Mouse (Mus musculus) lung, postnatal 0 days (tissue): ENCODE measurements at regions not wholly inside any gene's neighbourhood (a gene's known extent, or its start where the extent isn't known, plus 50 kb on each side); places are given as distances from the start of the nearest gene placed in this dataset.

Experiments used
- ATAC-seq: fragments of 200-750 bp; cut with Nextera tagmentation; 2 replicates; pipeline ENCODE4 v1.8.0; 2017; ENCODE audit warnings: moderate library complexity
- DNase-seq: peaks from one replicate; pipeline ENCODE4 v3.0.0-alpha.2; 2016; ENCODE audit warnings: low spot score
- H3K27ac ChIP-seq: fragments of 300-500 bp; sonication (generic); 2 replicates; pipeline ENCODE4 v1.5.1; 2014; ENCODE audit warnings: antibody characterized with exemption, mild to moderate bottlenecking, low read length, mixed read lengths
- H3K27me3 ChIP-seq: fragments of 300-500 bp; sonication (generic); replicated peaks from 2 replicates; pipeline ENCODE4 v1.6.1; 2014; ENCODE audit warnings: low read length, mixed read lengths; ENCODE audit not compliant: insufficient read depth
- H3K36me3 ChIP-seq: fragments of 300-500 bp; sonication (generic); 2 replicates; pipeline ENCODE4 v1.6.1; 2014; ENCODE audit warnings: low read length, mixed read lengths; ENCODE audit not compliant: insufficient read depth
- H3K4me1 ChIP-seq: fragments of 300-500 bp; sonication (generic); 2 replicates; pipeline ENCODE4 v1.6.1; 2014; ENCODE audit warnings: antibody characterized with exemption, low read depth, low read length, mixed read lengths; ENCODE audit not compliant: insufficient read depth
- H3K4me2 ChIP-seq: fragments of 300-500 bp; sonication (generic); replicated peaks from 2 replicates; pipeline ENCODE4 v1.6.1; 2014; ENCODE audit warnings: low read depth, mild to moderate bottlenecking, low read length, moderate library complexity, mixed read lengths
- H3K4me3 ChIP-seq: fragments of 300-500 bp; sonication (generic); 2 replicates; pipeline ENCODE4 v1.5.1; 2014; ENCODE audit warnings: low read depth, low read length
- H3K9ac ChIP-seq: fragments of 300-500 bp; sonication (generic); replicated peaks from 2 replicates; pipeline ENCODE4 v1.6.1; 2014; ENCODE audit warnings: low read depth, mild to moderate bottlenecking
- H3K9me3 ChIP-seq: fragments of 300-500 bp; sonication (generic); 2 replicates; pipeline ENCODE4 v1.6.1; 2016; ENCODE audit warnings: low read length, mixed read lengths
- CTCF ChIP-seq: IDR thresholded peaks from 2 replicates; pipeline ENCODE4 v1.5.1; 2016; ENCODE audit warnings: antibody characterized with exemption, mild to moderate bottlenecking
- EP300 ChIP-seq: IDR thresholded peaks from 2 replicates; pipeline ENCODE4 v1.6.1; 2016; ENCODE audit warnings: antibody characterized with exemption, mild to moderate bottlenecking, control low read depth
- WGBS: fragments of 180-500 bp; shearing (Covaris S2); extraction: QIAGEN DNeasy Blood & Tissue Kit; methylation state at CpG from one replicate; pipeline ENCODE4 v1.1.7; 2014; 5-methylcytosine and 5-hydroxymethylcytosine counted together

GRCm38 (mm10) chr2:75588572-75588971, 70.5 kb upstream of the Hnrnpa3 start:
- WGBS = 2% methylated on average over 6 of the region's 6 CpGs
- no peaks in the 10 kb centered on the region for H3K9me3 ChIP-seq
- DNase-seq = peak; percentile 89
- no peaks in the 10 kb centered on the region for H3K36me3 ChIP-seq
- H3K27me3 ChIP-seq = peaks cover 17% of the 10 kb centered on the region
- H3K27ac ChIP-seq = no peak overlapping the region
- H3K9ac ChIP-seq = no peak overlapping the region
- H3K4me3 ChIP-seq = no peak overlapping the region
- ATAC-seq = peak; percentile 28
- no peak overlapping the region for H3K4me2 ChIP-seq
- TF ChIP-seq CTCF (peak; percentile 90), EP300 (0 out of 2 replicates have a peak, but pooled peaks have one; percentile 36)
- H3K4me1 ChIP-seq = no peaks in the 10 kb centered on the region

DNA sequence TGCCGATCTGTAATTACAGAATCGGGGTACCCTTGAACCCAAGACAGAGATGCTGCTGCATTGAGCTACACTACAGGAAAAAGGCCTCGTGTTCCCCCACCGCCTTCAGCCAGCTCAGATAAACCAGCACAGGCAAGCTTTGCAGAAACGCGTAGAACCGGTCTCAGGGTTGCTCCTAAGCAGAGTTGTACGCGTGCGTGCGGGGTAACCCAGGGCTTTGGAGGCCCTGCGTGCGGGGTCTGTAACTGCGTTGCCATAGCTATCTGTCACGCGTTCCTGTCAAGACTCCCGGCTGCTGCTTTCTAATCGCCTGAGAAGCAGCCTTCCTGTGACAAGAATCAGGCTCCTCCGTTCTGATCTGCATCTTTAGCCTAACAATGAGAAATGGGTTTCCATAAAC, 69.6 kb upstream of the Hnrnpa3 start:
- H3K4me3 ChIP-seq = no peak overlapping the region
- DNase-seq = peak; percentile 8

GRCm38 (mm10) chr2:75590175-75590574, 68.9 kb upstream of the Hnrnpa3 start:
- DNase-seq (peak; percentile 81), ATAC-seq (peak; percentile 77)
- TF ChIP-seq EP300 (no peak), CTCF (peak; percentile 98)
- Histone ChIP-seq H3K9me3 (no peaks in the 10 kb centered on the region), H3K4me2 (no peak overlapping the region), H3K27ac (no peak overlapping the region), H3K27me3 (peaks cover 17% of the 10 kb centered on the region), H3K36me3 (no peaks in the 10 kb centered on the region), H3K9ac (no peak overlapping the region), H3K4me3 (no peak overlapping the region), H3K4me1 (no peaks in the 10 kb centered on the region)
- 6% methylated on average over 10 of the region's 10 CpGs for WGBS

More for the DNA sequence above, 69.6 kb upstream of the Hnrnpa3 start:
- whole genome bisulfite sequencing = 10% methylated on average over 19 of the region's 19 CpGs
- Histone ChIP-seq H3K4me2 (0 out of 2 replicates have a peak overlapping the region, but pooled peaks have one; percentile 0), H3K27ac (no peak overlapping the region), H3K9me3 (no peaks in the 10 kb centered on the region), H3K36me3 (no peaks in the 10 kb centered on the region), H3K9ac (no peak overlapping the region), H3K4me1 (no peaks in the 10 kb centered on the region), H3K27me3 (peaks cover 17% of the 10 kb centered on the region)
- TF ChIP-seq EP300 = no peak
- no peak for TF ChIP-seq CTCF
- no peak for ATAC-seq

- TF ChIP-seq EP300 (no peak), CTCF (no peak)
- DNase-seq = no peak
- no peak for ATAC-seq
- Histone ChIP-seq H3K9ac (no peak overlapping the region), H3K36me3 (no peaks in the 10 kb centered on the region), H3K4me1 (no peaks in the 10 kb centered on the region), H3K27ac (no peak overlapping the region), H3K4me3 (no peak overlapping the region), H3K27me3 (no peaks in the 10 kb centered on the region), H3K4me2 (no peak overlapping the region), H3K9me3 (no peaks in the 10 kb centered on the region)
- WGBS = 49% methylated on average over 5 of the region's 5 CpGs
Measured at GRCm38 (mm10) chr2:75600511-75600910, 58.5 kb upstream of the Hnrnpa3 start.

DNA sequence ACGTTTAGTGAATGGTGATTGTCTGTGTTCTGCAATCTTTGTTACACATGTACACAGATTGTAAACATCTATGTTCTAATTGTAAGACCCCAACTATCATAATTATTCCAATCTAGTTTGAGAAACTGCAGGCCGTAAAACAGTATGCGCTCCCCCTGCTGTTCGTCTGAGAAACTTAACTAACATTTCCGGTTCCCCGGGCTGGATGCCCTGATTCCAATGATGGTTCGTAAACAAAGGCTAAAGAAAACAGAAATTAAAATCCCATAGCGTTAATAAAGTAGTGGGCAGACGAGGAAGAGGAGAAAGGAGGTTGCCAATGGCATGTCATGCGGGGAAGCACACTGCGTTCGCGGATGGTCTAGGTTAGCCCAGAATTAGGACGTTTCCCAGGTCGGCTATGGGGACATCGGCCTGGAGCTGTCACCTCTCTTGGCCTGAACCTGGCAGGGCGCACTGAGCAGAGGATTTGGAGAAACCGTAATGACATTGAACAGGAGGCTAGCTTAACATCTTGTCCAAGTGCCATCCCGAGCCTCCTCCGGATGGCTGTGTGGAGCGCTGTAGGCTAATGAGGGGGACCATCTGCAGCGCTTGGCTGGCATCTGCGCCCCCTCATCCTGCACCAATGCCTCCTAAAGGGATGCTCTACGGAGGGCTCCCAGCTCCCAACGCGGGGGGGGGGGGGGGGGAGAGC, 55.7 kb upstream of the Hnrnpa3 start:
- TF ChIP-seq EP300 (no peak), CTCF (peak; percentile 75)
- Histone ChIP-seq H3K4me3 (peak overlapping the region; percentile 25), H3K9me3 (no peaks in the 10 kb centered on the region), H3K36me3 (no peaks in the 10 kb centered on the region), H3K9ac (no peak overlapping the region), H3K4me2 (peak overlapping the region; percentile 49), H3K27me3 (no peaks in the 10 kb centered on the region), H3K4me1 (peaks cover 4% of the 10 kb centered on the region; the same call in 1 of the 2 replicates), H3K27ac (no peak overlapping the region)
- DNase-seq (peak; percentile 72), ATAC-seq (no peak; the same call in 1 of the 2 replicates)
- 13% methylated on average over 23 of the region's 26 CpGs for whole genome bisulfite sequencing

GRCm38 (mm10) chr2:75605634-75606033, 53.4 kb upstream of the Hnrnpa3 start:
- H3K36me3 ChIP-seq = no peaks in the 10 kb centered on the region
- WGBS = 3% methylated on average over 7 of the region's 7 CpGs
- H3K27me3 ChIP-seq = no peaks in the 10 kb centered on the region
- H3K9ac ChIP-seq = no peak overlapping the region
- TF ChIP-seq CTCF (peak; percentile 99), EP300 (no peak)
- no peak overlapping the region for H3K4me2 ChIP-seq
- peaks cover 9% of the 10 kb centered on the region; the same call in 1 of the 2 replicates for H3K4me1 ChIP-seq
- no peak overlapping the region for H3K4me3 ChIP-seq
- DNase-seq (peak; percentile 80), ATAC-seq (no peak)
- no peaks in the 10 kb centered on the region for H3K9me3 ChIP-seq
- H3K27ac ChIP-seq = no peak overlapping the region
